Mouse (Mus musculus) megakaryocyte-erythroid progenitor cell, adult 5-6 weeks (primary cell): ENCODE measurements around the gene Nup210l. TPM values are rescaled to one million over a fixed set of nuclear protein-coding genes. Genes with fewer than 3 reads are reported as not detected.
"Not testable (repeated sequence)": the region's sequence is repeated elsewhere in the genome, so short reads cannot be mapped to it uniquely, and the experiment has no call there.

Experiments
- ATAC-seq: replicated peaks from 2 replicates; pipeline ENCODE4 v1.8.0; 2016; ENCODE audit warnings: mild to moderate bottlenecking, inconsistent platforms; ENCODE audit not compliant: severe bottlenecking, poor library complexity, low FRiP score, low TSS enrichment
- total RNA-seq, 2 experiments: library from RNA; stranded (forward) in 1 of 2; stranded (reverse) in 1 of 2; fragments of 200-1000, 215-1000 nt in 1 of 2; fragments of >200 nt in 1 of 2; fragmentation: Nextera tagmentation in 1 of 2; gene quantifications; 2 replicates each; pipeline ENCODE4 v1.2.3; 2014 to 2017

Nup210l gene
- total RNA-seq, 2 experiments from 2014 or later = not detected

GRCm38 (mm10) chr3:90088617-90089016, 15.3 kb upstream of the Nup210l start:
- no peak for ATAC-seq

DNA sequence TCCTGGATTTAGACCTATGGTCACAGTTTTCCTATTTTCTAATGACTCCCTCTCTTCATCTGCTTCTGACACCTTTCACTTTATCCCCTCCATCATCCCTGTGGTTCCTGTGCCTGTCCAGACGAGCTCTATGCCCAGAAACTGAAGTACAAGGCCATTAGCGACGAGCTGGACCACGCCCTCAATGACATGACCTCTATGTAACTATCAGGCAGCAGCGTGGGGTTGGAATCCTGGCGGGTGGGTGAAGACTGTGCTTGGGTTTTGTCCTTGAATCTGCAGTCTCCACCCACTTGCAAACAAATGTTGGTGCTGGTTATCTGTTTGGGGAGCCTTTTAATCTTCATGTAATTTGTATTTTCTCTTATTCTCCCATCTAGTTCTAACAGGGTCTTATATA, 13.0 kb upstream of the Nup210l start:
- no peak for ATAC-seq

DNA sequence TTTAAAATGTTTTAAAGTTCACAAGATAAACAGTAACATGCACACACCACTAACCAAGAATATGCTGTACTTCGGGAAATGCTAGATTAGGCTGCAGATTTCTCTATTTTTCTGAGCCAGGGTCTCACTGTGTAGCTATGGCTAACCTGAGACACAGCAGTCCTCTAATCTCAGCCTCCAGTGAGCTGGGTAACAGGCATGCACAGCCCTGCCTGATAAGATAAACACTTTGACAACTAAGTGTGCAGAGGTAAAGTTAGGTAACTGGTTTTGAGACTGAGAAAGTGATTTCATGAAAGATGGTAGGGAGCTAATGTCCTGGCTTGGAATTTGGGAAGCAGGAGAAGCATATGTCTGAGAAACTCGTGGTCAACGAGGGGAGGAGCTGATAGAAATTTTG, 9.5 kb upstream of the Nup210l start:
- peak; percentile 66; the same call in 1 of the 2 replicates for ATAC-seq

- ATAC-seq = no peak
Measured at GRCm38 (mm10) chr3:90097928-90098327, 6.0 kb upstream of the Nup210l start.

- ATAC-seq = no peak
Measured at GRCm38 (mm10) chr3:90101010-90101409, 2.9 kb upstream of the Nup210l start.

- no peak for ATAC-seq
Measured at GRCm38 (mm10) chr3:90101673-90102072, 2.3 kb upstream of the Nup210l start.

DNA sequence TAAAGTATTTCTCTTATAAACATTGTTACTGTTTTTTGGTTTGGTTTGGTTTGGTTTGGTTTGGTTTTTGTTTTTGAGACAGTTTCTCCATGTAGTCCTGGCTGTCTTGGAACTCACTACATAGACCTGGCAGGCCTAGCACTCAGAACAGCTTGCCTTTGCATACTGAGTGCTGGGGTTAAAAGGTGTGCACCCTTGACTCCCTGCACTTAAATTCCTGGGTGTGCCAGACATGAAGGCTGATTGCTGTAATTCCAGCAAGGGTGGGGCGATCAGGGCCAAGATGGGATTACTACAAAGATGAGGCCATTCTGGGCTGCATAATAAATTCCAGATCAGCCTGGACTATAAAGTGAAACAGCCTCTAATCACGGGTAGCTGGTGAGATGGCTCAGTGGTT, 1.7 kb upstream of the Nup210l start:
- ATAC-seq = no peak

- no peak for ATAC-seq
Measured at GRCm38 (mm10) chr3:90103176-90103575, 756 bp upstream of the Nup210l start.

GRCm38 (mm10) chr3:90111706-90112105, 7.8 kb downstream of the Nup210l start:
- no peak for ATAC-seq

DNA sequence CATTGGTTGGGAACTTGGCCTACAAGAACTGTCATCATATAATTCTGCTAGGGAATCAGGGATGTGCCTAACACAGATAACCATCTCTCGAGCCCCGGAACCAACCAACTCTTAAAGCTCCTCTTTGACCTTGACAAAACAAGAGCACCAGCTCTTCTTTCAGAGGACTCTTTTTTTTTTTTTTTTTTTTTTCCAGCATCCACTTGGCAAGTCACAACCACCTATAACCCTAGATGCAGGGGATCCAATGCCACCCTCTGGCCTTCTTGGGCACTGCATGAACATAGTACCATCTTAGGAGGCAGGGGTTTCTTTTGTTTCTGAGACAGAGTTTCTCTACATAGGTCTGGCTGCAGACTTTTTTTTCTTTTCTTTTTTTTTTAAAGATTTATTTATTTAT, 10.4 kb downstream of the Nup210l start:
- ATAC-seq = no peak

DNA sequence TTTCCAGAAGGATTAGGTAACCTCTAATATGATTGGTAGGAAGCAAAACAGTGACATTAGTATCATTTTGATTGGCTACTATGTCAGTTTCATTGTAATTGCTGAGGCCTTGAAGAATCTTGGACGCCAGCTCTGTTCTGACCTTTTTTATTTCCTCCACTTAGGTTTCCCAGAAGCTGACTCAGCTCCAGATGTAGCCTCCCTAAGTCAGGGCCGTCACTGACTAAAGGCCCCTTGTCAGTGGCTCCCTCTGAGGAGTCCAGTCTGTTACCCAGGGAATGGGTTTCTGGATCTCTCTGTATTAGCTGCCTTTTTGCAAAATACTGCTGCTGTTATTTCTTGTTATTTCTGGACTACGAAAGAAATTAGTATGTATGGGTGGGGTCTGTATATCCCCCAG, 11.6 kb downstream of the Nup210l start:
- ATAC-seq = no peak

- ATAC-seq = no peak
Measured at GRCm38 (mm10) chr3:90118132-90118790, 14.3 kb downstream of the Nup210l start.

DNA sequence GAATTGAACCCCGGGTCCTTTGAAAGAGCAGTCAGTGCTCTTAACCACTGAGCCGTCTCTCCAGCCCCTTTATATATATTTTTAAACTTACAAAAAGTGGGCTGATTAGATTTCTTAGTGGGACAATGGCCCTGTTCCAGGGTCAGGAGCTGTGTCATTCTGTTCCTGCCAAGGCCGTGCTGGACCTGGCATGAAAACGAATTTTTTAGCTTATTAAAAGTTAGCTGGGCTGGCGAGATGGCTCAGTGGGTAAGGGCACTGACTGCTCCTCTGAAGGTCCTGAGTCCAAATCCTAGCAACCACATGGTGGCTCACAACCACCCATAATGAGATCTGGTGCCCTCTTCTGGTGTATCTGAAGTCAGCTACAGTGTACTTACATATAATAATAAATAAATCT, 18.1 kb downstream of the Nup210l start:
- not testable (repeated sequence) for ATAC-seq

GRCm38 (mm10) chr3:90125710-90126109, 21.8 kb downstream of the Nup210l start:
- no peak for ATAC-seq

DNA sequence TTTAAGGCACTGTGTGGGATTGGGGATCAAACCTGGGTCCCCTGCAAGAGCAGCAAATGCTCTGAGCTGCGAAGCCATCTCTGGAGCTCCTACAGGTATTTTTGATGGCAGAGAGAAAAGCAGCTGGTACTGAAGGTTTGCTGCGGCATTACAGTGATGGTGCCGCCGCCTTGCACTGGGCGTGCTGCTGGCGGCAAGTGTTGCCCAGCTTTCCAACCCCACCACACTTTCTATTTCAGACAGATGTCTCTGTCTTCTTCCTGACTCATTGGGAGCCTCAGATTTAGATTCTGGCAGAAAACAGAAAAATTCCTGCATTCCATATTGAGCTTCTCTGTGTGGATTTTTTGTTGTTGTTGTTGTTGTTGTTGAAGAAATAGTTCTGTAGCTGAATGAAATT, 23.9 kb downstream of the Nup210l start:
- ATAC-seq = no peak

GRCm38 (mm10) chr3:90132745-90133144, 28.8 kb downstream of the Nup210l start:
- no peak for ATAC-seq

- no peak for ATAC-seq
Measured at GRCm38 (mm10) chr3:90133331-90133730, 29.4 kb downstream of the Nup210l start.

- no peak for ATAC-seq
Measured at GRCm38 (mm10) chr3:90134483-90134882, 30.6 kb downstream of the Nup210l start.

- ATAC-seq = no peak
Measured at GRCm38 (mm10) chr3:90134993-90135392, 31.1 kb downstream of the Nup210l start.

- ATAC-seq = no peak
Measured at GRCm38 (mm10) chr3:90136660-90137059, 32.7 kb downstream of the Nup210l start.

GRCm38 (mm10) chr3:90137606-90138005, 33.7 kb downstream of the Nup210l start:
- ATAC-seq = no peak

GRCm38 (mm10) chr3:90139962-90140361, 36.0 kb downstream of the Nup210l start:
- no peak for ATAC-seq
